Mouse (Mus musculus) NIH3T3 (cell line): ENCODE results near the gene Dffa.

Source experiments
- DNase-seq: peaks from one replicate; pipeline ENCODE4 v3.0.0-alpha.2; 2012; ENCODE audit warnings: low read depth

Dffa gene

GRCm38 (mm10) chr4:149103875-149104561, at the start of gene Dffa:
Gene Dffa, plus strand, starts transcription at chr4:149104146.
- peak; percentile 88 for DNase-seq

- no peak for DNase-seq
Observed at GRCm38 (mm10) chr4:149055847-149056246, 48.1 kb upstream of the Dffa start.

- DNase-seq: no peak
Observed at GRCm38 (mm10) chr4:149056957-149057356, 47.0 kb upstream of the Dffa start.

DNA sequence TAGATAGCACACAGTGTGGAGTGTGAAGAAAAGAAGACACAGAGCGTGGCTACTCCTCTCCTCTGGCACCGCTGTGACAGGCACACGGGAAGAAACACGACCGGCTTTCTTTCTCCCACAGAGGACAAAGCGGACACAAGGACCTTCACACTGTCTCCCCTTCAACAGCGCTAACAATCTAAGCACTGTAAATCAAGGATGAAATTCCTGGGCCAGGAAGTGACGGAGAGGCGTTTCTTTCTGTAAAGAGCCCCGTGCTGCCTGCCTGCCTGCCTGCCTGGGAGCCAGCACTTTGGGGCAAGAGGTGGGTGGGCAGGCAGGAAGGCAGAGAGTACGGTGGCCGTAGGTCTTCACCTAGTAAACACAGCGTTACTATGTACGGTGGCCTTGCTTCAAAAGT, 46.5 kb upstream of the Dffa start:
- DNase-seq: no peak

DNA sequence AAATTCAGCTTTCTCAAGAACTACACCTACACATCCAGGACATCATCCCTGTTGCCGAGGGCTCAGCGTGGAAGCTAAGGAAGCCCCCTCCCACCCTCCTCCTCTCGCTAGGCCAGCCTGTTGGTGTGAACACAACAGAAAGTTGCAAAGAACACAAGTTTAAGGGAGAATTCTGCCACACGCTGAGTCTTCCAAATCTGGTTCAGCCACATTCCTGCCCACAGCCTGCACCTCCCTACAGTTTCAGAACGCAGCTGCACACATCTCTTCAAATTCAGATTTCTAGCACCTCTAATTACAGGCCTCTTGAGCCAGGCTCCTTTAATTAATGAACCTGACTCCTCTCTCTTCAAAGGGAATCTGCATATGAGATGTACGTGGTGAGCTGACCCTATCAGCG, 45.6 kb upstream of the Dffa start:
- no peak for DNase-seq

DNA sequence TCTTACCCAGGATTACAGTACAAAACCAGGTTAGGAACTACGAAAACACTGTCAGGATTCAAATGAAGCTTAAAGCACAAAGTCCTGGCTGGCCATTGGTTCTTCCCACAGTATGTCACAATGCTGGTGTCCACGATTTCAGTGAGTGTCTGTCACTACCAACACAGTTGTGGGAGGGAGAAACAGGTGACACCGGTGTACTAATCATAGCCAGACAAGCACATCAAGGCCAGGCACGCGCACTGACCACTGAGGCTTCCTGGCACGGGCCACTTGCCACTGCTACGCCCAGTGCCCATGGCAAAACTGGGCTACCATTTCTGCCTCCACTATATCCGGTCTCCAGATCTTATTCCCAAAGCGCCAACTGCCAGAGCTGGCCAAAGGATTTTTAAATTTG, 44.2 kb upstream of the Dffa start:
- DNase-seq: no peak

DNA sequence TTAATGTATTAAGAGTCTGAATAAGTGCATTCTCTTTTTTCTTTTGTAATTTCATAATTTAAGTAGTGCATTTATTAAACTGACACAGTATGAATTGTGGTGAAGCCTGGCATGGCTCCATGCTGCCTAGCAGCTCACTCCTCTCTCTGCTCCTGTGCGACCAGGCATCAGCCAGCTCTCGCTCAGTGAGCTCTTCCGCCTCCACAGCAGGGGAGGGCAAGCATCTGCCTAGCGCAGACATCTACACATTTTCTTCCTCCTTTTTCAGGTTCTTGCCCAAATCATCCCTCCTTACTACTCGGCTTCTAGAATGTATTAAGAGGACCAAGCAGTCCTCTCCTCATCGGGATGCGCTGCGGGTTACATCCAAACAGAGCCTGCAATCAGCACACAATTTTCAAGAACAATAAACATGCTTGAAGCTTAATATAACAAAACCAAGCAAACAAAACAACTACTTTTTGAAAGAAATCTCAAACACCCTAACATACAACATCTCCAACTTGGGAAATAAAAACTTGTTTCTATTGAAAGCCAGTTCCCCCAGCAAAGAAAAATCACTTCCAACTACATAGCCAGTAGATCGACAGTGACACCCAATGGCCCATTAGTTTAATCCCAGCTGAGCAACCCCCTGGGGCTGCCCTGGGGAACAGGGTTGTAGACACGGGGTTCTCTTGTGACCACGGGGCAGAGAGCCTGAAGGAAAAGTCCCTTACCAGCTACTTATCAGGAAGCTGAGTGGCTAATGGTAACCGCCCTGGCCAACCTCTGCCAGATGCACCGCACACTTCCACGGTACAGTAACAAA, 43.1 kb upstream of the Dffa start:
- no peak for DNase-seq

DNA sequence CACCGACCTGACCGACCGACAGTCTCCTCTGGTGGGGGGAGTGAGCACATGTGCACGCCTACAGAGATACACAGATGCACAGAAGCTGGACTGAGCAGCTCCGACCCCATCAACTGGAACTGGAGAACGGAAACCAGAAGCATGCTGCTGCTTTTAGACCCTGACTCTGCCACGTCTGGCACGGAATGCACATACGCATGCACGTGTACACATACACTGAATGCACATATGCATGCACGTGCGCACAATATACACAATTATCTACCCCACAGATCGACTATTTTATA, 42.6 kb upstream of the Dffa start:
- DNase-seq: no peak

DNA sequence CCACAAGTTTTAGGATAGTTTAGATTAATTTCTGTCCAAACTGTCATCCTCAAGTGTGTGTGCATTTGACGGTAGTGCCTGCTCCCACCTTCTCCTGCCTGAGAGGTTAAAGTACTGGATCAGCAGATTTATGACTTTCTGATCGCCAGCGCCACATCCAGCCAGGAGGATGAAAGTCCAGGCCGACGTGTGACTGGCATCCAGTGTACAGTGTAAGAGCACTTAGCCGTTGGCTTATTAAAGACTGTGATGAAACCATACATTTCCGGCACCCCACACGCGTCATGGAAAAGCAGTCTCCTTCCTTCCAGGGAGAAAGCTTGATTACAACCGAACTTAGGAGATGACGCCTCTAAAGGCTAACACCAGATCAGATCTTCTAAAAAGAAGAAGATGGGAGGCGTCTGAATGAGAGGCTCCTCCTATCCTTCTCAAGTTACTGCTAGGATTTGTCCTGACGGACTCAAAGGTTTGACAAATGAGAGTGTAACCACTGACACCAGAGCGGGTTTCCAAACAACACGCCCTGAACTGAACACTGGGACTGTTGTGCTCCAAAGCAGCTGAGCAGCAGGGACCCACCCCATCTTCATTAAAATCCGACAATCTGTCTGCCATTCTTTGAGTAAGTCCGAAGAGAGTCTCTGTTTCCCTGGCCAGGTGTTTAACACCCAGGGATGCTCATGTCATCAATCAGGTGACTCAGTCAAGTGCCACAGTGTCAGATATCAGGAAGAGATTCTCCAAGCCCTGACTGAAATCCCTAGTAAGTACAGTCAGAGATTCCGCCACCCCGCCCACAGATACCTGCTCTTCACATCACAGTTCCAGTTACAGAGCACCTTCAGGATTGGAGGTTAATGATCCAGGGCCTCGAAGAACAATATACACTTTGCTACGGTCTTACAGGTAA, 41.3 kb upstream of the Dffa start:
- DNase-seq: no peak

- DNase-seq: no peak
Observed at GRCm38 (mm10) chr4:149064061-149064854, 39.7 kb upstream of the Dffa start.

DNA sequence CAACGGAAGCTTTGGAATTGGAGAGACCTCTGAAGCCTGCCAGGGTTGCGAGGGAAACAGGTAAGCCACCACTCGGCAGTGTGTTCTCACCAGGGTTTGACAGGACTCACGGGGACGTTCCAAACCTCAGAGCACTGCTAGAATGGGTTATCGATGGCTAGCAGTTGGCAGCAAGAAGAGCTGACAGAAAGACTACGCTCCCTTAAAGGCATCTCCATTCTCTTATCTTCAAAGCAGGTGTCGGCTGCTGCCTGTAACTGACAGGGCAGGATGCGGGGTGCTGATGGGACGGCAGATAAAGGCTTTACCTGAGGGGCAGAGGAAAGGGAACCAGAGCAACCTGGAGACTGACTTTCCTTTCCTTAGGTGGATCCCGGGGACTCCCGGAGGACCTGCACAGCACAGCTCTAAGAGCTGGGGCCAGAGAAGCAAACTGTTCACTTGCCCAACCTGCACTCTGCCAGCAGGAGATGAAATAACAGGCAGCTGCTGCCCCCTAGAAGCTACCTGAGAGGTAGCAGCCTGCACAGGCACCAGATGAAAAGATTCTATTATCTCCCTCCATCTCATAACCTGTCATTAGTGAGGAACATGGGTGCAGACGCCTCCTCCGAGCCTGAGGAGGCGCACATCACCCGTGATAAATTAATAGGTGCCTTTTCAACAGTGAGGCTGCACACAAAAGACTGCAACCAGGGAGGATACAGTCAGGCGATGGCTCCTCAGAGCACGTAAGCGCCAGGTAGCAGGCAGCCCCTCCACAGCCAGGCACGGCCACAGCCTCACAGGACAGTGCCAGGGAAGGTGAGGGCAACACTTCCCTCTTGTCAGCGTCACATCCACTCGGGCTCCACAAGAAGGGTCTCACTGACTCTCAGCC, 37.0 kb upstream of the Dffa start:
- no peak for DNase-seq

DNA sequence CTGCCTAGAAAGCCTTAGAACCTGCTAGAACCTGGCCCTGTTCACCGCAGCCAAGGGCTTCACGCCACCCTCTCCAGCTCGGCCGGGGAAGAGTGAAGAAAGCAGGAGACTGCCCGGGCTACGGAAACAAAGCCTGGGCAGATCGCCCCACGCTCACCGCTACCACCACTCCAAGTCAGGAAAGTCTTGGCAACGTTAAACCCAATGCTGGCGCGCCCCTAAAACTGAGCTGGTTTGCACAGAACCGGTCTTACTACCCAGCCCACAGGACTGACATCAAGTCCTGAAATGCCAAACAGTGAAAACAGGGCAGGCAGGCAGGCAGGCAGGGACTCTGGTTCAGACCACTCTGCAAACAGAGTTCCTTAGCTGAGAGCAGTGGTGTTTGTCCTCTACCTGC, 28.9 kb upstream of the Dffa start:
- DNase-seq: no peak

- DNase-seq: peak; percentile 80
Observed at GRCm38 (mm10) chr4:149075871-149076575, 27.9 kb upstream of the Dffa start.

GRCm38 (mm10) chr4:149078261-149078660, 25.7 kb upstream of the Dffa start:
- peak; percentile 51 for DNase-seq

- no peak for DNase-seq
Observed at GRCm38 (mm10) chr4:149079629-149080028, 24.3 kb upstream of the Dffa start.

DNA sequence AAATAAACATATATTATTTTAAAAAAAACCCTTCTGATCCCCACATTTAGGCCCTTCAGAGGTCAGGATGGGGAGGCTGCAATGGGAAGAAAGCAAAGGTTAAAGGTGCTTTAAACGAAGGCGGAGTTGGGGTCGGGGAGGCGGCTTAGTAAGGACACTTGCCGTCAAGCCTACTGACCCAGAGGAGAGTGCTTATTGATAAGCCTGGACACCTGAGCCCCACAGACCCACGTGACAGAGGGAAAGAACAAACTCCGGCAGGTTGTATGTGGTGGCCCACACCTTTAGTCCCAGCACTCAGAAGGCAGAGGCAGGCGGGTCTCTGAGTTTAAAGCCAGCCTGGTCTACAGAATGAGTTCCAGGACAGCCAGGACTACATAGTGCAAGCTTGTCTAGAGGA, 23.8 kb upstream of the Dffa start:
- no peak for DNase-seq

DNA sequence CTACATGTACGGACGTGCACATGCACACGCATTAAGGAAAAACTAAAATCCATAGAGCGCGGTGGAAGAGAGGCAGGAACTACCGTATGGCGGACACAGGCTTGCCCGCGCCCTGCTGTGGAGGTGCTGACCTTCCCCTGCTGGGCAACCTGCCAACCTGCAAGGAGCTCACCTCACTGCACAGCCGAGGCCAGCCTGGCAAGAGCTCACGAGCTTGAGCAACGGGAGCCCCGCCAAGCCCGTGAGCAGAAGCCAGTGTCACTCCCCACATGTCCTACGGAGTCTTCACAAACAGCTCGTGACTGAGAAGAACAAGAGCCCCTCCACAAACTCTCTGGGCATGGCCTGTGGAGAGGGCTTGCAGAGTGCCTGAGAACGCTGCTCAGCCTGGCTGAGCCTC, 22.4 kb upstream of the Dffa start:
- DNase-seq: no peak

- DNase-seq: no peak
Observed at GRCm38 (mm10) chr4:149085381-149085780, 18.6 kb upstream of the Dffa start.

- no peak for DNase-seq
Observed at GRCm38 (mm10) chr4:149091364-149091763, 12.6 kb upstream of the Dffa start.

DNA sequence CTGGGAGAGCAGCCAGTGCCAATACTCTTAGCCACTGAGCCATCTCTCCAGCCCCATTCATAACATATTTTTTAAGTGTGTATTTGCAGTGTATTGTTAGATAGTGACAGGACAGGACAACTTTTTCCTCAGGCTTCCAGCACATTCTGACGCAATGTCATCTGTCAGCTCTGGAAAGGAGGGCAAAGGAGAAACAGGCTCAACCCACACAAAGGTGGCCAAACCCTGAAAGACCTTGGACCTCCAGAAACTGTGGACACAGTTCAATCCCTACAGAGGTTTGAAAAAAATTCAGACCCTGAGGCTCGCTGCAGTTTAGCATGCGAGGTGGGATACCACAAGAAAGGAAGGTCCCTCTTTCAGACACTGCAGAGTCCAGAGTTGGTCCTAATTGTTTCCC, 6.0 kb upstream of the Dffa start:
- DNase-seq: no peak
